Mouse (Mus musculus) kidney, embryonic 15.5 days (tissue): ENCODE data around the gene Tmem239. TPM values are rescaled to one million over a fixed set of nuclear protein-coding genes. Genes with fewer than 3 reads are reported as not detected.

Experiments used
- ATAC-seq: fragments of 200-750 bp; cut with Nextera tagmentation; replicated peaks from 2 replicates; pipeline ENCODE4 v1.8.0; 2017; ENCODE audit warnings: moderate TSS enrichment; ENCODE audit not compliant: low FRiP score
- H3K27ac ChIP-seq: fragments of 300-500 bp; sonication (generic); 2 replicates; pipeline ENCODE4 v1.5.1; 2015; ENCODE audit warnings: mild to moderate bottlenecking, inconsistent platforms
- H3K27me3 ChIP-seq: fragments of 300-500 bp; sonication (generic); 2 replicates; pipeline ENCODE4 v1.6.1; 2015; ENCODE audit warnings: inconsistent platforms
- H3K36me3 ChIP-seq: fragments of 300-500 bp; sonication (generic); 2 replicates; pipeline ENCODE4 v1.6.1; 2015; ENCODE audit warnings: inconsistent platforms
- H3K4me1 ChIP-seq: fragments of 300-500 bp; sonication (generic); 2 replicates; pipeline ENCODE4 v1.6.1; 2015; ENCODE audit warnings: inconsistent platforms
- H3K4me2 ChIP-seq: fragments of 300-500 bp; sonication (generic); 2 replicates; pipeline ENCODE4 v1.6.1; 2015; ENCODE audit warnings: moderate library complexity, mild to moderate bottlenecking, inconsistent platforms
- H3K4me3 ChIP-seq: fragments of 300-500 bp; sonication (generic); replicated peaks from 2 replicates; pipeline ENCODE4 v1.5.1; 2015; ENCODE audit warnings: mild to moderate bottlenecking, inconsistent platforms
- H3K9ac ChIP-seq: fragments of 300-500 bp; sonication (generic); 2 replicates; pipeline ENCODE4 v1.6.1; 2015; ENCODE audit warnings: mild to moderate bottlenecking, inconsistent platforms
- H3K9me3 ChIP-seq: fragments of 300-500 bp; sonication (generic); replicated peaks from 2 replicates; pipeline ENCODE4 v1.6.1; 2016; ENCODE audit warnings: inconsistent platforms
- whole genome bisulfite sequencing: fragments of 180-500 bp; shearing (Covaris S2); methylation state at CpG from one replicate; pipeline ENCODE4 v1.1.7; 2015; ENCODE audit warnings: mixed read lengths; 5-methylcytosine and 5-hydroxymethylcytosine counted together
- polyA plus RNA-seq: library from polyadenylated mRNA; unstranded; fragments of >200 nt; fragmentation: Nextera tagmentation; extraction: Ambion mirVana; gene quantifications from 2 replicates; pipeline ENCODE4 v1.2.1, GENCODE M21; 2015

Tmem239 gene
- polyA plus RNA-seq, 1 experiment from 2014 or later: not detected

DNA sequence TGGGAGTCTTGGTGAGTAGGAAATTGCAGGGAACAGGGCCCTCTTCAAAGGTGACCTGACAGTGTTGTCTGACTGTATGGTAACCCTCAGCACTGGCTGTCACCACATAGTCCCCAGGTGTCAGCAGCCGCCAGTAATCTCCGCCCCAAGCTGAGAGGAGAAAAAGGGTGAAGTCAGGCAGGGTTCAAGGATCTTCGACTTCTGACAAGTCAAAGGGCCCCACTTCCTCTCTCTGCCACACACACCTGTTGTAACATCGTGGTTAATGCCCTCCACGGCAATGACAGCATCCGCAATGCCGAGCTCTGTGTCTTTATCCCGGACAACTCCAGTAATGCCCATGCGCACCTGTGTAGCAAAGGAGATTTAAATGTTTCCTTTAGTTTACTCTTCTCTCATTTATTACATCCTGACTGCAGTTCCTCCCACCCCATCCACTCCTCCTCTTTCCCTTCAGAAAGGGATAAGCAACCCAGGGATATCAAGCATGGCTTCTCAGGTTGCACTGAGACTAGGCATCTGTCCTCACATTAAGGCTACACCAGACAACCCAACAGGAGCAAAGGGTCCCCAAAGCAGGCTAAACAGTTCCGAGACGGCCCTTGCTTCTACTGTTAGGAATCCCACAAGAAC lies 15.2 kb upstream of the Tmem239 start:
- Histone ChIP-seq H3K4me2 (no peak overlapping the region), H3K27me3 (no peaks in the 10 kb centered on the region), H3K36me3 (peaks cover 41% of the 10 kb centered on the region), H3K4me1 (peaks cover 6% of the 10 kb centered on the region), H3K27ac (peak overlapping the region; percentile 30; the same call in 1 of the 2 replicates), H3K9ac (no peak overlapping the region), H3K9me3 (no peaks in the 10 kb centered on the region), H3K4me3 (no peak overlapping the region)
- 58% methylated on average over 11 of the region's 11 CpGs for WGBS
- 0 out of 2 replicates have a peak, but pooled peaks have one; percentile 38 for ATAC-seq

DNA sequence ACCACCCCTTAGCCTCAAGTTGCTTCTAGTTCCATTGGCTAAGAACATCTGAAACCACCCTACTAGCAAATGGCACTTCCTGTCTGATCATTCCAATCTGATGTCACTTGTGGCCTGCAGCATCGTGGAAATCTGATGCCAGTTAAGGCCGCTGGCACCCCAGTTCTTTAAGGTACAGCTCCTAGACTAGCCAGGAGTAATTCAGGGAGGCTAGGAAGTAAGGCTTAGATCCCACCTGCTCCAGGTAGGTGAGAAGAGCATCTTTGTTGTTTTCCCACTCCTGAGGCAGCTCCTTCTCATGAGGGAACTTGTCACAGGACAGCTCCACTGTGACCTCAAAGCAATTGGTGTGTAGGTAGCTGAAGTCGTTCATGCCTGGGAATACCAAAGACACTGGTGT lies 13.4 kb upstream of the Tmem239 start:
- H3K27ac ChIP-seq: no peak overlapping the region
- H3K9me3 ChIP-seq: no peaks in the 10 kb centered on the region
- ATAC-seq: no peak
- H3K4me2 ChIP-seq: no peak overlapping the region
- H3K4me3 ChIP-seq: no peak overlapping the region
- H3K27me3 ChIP-seq: no peaks in the 10 kb centered on the region
- H3K9ac ChIP-seq: no peak overlapping the region
- 52% methylated on average over 3 of the region's 3 CpGs for whole genome bisulfite sequencing
- peaks cover 20% of the 10 kb centered on the region for H3K4me1 ChIP-seq
- H3K36me3 ChIP-seq: peaks cover 41% of the 10 kb centered on the region

DNA sequence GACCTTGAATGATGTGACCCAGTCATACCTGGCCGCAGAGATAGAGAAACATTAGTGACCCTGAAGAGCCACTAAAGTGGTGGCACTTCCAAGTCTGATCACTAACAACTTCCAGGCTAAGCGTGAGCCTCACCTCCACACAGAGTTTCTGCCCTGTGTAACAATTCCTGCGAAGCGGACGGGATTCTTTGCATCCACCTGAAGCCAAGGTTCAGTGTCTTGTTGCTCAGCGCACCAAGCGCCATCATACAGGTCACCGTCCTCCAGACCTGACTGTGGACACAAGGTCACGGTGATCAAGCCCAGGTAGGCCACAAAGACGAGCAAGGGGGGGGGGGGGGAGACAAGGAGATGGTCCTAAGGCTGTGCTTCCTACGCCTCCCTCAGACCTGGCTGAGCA lies 10.6 kb upstream of the Tmem239 start:
- H3K4me3 ChIP-seq: no peak overlapping the region
- no peak overlapping the region for H3K9ac ChIP-seq
- 0 out of 2 replicates have a peak overlapping the region, but pooled peaks have one; percentile 93 for H3K4me2 ChIP-seq
- H3K36me3 ChIP-seq: peaks cover 37% of the 10 kb centered on the region
- no peaks in the 10 kb centered on the region for H3K9me3 ChIP-seq
- no peak overlapping the region for H3K27ac ChIP-seq
- peaks cover 27% of the 10 kb centered on the region for H3K4me1 ChIP-seq
- H3K27me3 ChIP-seq: peaks cover 4% of the 10 kb centered on the region
- ATAC-seq: no peak
- WGBS: 88% methylated on average over 11 of the region's 11 CpGs

- H3K4me2 ChIP-seq: peak within 1 kb of the TSS; percentile 93
- WGBS: under 1% methylated on average over 50 of the region's 53 CpGs
These were observed 8.9 kb upstream of the Tmem239 start, which contains the start of gene Cpxm1 for GRCm38 (mm10) chr2:130397186-130397985. Gene Cpxm1, minus strand, starts transcription at chr2:130397574.

DNA sequence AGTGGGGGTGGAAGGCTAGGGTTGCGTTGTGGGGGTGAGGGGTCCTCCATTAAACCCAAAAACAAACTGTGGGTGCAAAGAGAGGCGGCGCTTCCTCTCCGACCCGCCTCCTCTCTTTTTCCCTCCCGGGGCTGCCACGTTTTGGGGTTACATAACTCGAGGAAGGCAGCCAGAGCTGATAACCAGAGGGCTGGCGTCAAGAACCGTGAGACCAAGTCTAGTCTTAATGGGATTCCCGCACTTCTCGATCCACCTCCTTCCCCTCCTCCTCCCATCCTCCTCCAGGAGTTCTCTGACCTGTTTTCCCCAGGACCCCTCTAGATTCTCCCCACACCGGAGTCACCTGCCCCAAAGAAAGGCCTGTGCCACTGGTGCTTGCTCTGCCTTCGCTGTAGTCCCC lies 8.2 kb upstream of the Tmem239 start:
- Histone ChIP-seq H3K4me3 (peak overlapping the region; percentile 71), H3K36me3 (peaks cover 22% of the 10 kb centered on the region), H3K27ac (no peak overlapping the region), H3K9me3 (no peaks in the 10 kb centered on the region), H3K9ac (peak overlapping the region; percentile 72; the same call in 1 of the 2 replicates), H3K4me1 (peaks cover 26% of the 10 kb centered on the region), H3K27me3 (peaks cover 4% of the 10 kb centered on the region), H3K4me2 (peak overlapping the region; percentile 93)
- ATAC-seq: no peak
- 17% methylated on average over 14 of the region's 14 CpGs for WGBS

More at GRCm38 (mm10) chr2:130397186-130397985, 8.9 kb upstream of the Tmem239 start, which contains the start of gene Cpxm1:
- ATAC-seq: peak; percentile 90
- H3K27me3 ChIP-seq: peaks cover 4% of the 10 kb centered on the region
- H3K4me1 ChIP-seq: peaks cover 26% of the 10 kb centered on the region
- H3K9me3 ChIP-seq: no peaks in the 10 kb centered on the region
- H3K27ac ChIP-seq: peak within 1 kb of the TSS; percentile 80
- peak within 1 kb of the TSS; percentile 71 for H3K4me3 ChIP-seq
- peaks cover 29% of the 10 kb centered on the region for H3K36me3 ChIP-seq
- peak within 1 kb of the TSS; percentile 72 for H3K9ac ChIP-seq

DNA sequence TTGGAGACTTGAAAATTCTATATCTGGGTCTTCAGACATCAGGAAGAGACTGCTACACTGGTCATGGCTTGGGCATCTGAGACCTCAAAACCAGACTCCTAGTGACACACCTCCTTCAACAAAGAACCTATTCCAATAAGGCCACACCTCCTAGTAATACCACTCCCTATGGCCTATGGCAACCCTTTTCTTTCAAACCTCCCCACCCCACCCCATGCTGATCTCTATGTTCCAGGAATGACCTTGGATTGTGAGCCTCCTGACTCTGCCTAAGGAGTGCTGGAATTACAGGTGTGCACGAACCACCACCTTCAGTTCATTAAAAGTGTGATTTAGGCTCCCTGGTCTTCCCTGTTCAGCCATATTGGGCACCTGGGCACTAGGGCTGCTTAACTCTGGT lies 6.2 kb upstream of the Tmem239 start:
- no peaks in the 10 kb centered on the region for H3K9me3 ChIP-seq
- H3K4me3 ChIP-seq: no peak overlapping the region
- H3K4me2 ChIP-seq: no peak overlapping the region
- no peak overlapping the region for H3K9ac ChIP-seq
- 78% methylated on average over 1 of the region's 1 CpGs for WGBS
- H3K36me3 ChIP-seq: peaks cover 7% of the 10 kb centered on the region
- no peak for ATAC-seq
- peaks cover 26% of the 10 kb centered on the region for H3K4me1 ChIP-seq
- H3K27ac ChIP-seq: no peak overlapping the region
- H3K27me3 ChIP-seq: peaks cover 4% of the 10 kb centered on the region

DNA sequence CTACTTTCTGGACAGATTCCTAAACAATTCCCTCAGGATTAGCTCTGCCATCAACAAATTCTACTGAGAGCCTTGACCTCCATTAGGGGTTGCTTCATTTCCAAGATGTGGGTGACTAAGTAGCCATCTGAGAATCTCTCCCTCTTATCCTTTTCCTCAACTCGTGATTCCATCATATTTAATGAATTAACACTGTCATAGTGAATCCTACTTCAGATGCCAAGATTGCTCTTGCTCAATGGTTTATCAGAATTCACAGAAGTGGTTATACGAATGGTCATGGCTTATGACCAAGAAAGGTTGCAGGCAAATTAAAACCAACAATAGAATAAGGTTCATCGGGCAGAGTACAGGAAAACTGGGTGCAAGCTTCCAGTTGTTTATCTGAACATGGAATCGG lies 4.4 kb upstream of the Tmem239 start:
- Histone ChIP-seq H3K9ac (no peak overlapping the region), H3K27me3 (peaks cover 4% of the 10 kb centered on the region), H3K4me1 (peaks cover 23% of the 10 kb centered on the region), H3K36me3 (no peaks in the 10 kb centered on the region), H3K9me3 (no peaks in the 10 kb centered on the region), H3K4me3 (no peak overlapping the region), H3K4me2 (no peak overlapping the region), H3K27ac (no peak overlapping the region)
- no peak for ATAC-seq
- 81% methylated on average over 4 of the region's 4 CpGs for WGBS

DNA sequence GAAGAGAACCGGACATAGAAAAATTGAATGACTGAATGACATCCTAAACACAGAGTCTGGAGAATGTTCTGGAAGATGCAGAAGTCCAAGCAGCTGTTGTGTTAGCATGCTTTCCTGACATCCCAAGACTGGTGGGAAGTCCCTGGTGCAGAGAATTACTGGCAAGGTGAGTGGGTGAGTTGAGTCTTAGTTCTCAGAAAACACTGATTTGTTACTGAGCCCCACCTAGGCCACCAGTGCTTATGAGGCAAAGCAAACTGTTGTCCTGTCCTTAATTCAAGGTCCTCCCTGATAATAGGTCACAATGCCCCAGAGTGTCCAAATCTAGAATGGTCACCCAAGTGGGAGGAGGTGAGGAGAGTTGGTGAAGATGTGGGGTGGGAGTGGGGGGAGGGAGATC lies 1.3 kb upstream of the Tmem239 start, which contains the start of the genes Gm28372 and 1700020A23Rik:
Gm28372 (plus strand) TSS at position 301 of the 400 bp plus-strand sequence.
1700020A23Rik (plus strand) TSS at position 321 of the 400 bp plus-strand sequence.
- H3K4me2 ChIP-seq: no peak within 1 kb of the TSS
- H3K27me3 ChIP-seq: no peaks in the 10 kb centered on the region
- H3K4me1 ChIP-seq: peaks cover 20% of the 10 kb centered on the region
- WGBS: 91% methylated on average over 1 of the region's 1 CpGs
- H3K27ac ChIP-seq: no peak within 1 kb of the TSS
- H3K4me3 ChIP-seq: no peak within 1 kb of the TSS
- no peaks in the 10 kb centered on the region for H3K9me3 ChIP-seq
- H3K9ac ChIP-seq: no peak within 1 kb of the TSS
- H3K36me3 ChIP-seq: no peaks in the 10 kb centered on the region
- ATAC-seq: no peak

DNA sequence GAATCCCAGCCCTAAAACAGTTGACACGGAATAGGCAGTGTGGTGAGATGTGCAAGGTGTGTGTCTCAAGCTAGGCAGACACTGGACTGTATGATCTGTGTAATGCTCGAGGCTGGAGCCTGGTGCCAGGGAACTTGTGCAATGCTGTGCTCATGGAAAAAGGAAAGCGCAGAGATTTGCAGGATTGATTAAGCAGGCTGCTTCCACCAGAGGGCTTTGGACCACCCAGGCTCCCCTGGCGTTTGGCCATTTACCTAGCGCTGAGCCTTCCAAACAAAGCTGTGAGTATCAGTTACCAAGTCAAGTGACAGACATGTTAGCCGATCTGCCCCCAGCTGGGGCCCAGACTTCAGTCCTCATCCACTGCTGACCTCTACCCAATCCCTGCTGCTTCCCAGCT lies 1.9 kb downstream of the Tmem239 start:
- Histone ChIP-seq H3K9me3 (no peaks in the 10 kb centered on the region), H3K4me3 (no peak overlapping the region), H3K27me3 (no peaks in the 10 kb centered on the region), H3K4me2 (no peak overlapping the region), H3K9ac (no peak overlapping the region), H3K36me3 (no peaks in the 10 kb centered on the region), H3K4me1 (peaks cover 22% of the 10 kb centered on the region), H3K27ac (peak overlapping the region; percentile 1; the same call in 1 of the 2 replicates)
- 5% methylated on average over 6 of the region's 6 CpGs for WGBS
- ATAC-seq: peak; percentile 61; the same call in 1 of the 2 replicates

DNA sequence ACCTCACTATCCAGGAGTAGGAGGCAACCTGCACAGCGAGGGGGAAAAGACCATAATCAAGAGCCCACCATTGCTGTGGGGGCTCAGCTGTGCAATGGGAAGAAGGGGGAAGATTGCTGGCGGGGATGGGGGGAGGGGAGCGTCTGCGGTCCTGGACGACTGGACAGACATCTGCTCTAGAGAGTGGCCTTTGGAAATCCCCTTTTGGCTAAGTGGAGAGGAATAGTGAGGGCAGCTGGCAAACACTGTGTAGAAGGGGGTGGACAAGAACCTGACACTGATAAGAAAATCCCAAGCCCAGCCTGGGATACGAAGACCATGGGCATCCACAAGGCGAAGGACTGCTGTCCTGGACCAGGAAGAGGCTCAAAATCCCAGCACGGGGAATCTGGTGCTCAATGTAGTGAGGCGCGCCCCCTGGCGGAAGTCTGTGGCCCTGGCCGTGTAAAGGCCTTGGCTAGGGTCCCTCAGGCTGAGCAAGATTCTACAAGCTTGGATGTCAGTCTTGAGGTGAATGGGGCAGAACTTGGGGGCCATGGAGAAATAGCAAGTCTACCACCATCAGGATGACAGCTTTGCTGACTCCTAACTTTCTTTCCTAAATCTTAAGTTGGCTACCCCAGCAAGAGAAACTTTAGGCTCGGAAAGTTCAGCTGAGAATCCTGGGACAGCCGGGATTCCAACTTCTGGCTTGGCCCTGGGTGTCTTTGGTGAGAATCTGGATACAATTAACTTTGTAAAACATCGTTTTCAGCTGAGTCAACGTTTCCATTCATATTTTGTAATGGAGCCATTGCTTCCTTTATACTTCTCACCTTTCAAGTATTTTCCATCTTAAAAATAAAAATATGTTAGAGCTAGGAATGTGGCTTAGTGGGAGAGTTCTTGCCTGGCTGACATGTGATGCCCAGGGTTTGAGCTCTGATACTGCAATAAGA lies 5.5 kb downstream of the Tmem239 start:
- no peak overlapping the region for H3K9ac ChIP-seq
- H3K9me3 ChIP-seq: no peaks in the 10 kb centered on the region
- peak; percentile 76 for ATAC-seq
- no peak overlapping the region for H3K4me3 ChIP-seq
- WGBS: 38% methylated on average over 16 of the region's 16 CpGs
- H3K27me3 ChIP-seq: no peaks in the 10 kb centered on the region
- peaks cover 15% of the 10 kb centered on the region for H3K4me1 ChIP-seq
- H3K4me2 ChIP-seq: 0 out of 2 replicates have a peak overlapping the region, but pooled peaks have one; percentile 13
- no peaks in the 10 kb centered on the region for H3K36me3 ChIP-seq
- H3K27ac ChIP-seq: no peak overlapping the region

GRCm38 (mm10) chr2:130412775-130413174 lies 6.5 kb downstream of the Tmem239 start:
- no peaks in the 10 kb centered on the region for H3K27me3 ChIP-seq
- H3K27ac ChIP-seq: no peak overlapping the region
- H3K9ac ChIP-seq: no peak overlapping the region
- no peak overlapping the region for H3K4me2 ChIP-seq
- 80% methylated on average over 3 of the region's 3 CpGs for WGBS
- ATAC-seq: no peak
- H3K4me1 ChIP-seq: peaks cover 14% of the 10 kb centered on the region
- H3K9me3 ChIP-seq: no peaks in the 10 kb centered on the region
- no peaks in the 10 kb centered on the region for H3K36me3 ChIP-seq
- no peak overlapping the region for H3K4me3 ChIP-seq
